Mouse (Mus musculus): ENCODE data around the gene Vwa7. TPM values are rescaled to one million over a fixed set of nuclear protein-coding genes. Genes with fewer than 3 reads are reported as not detected.
"Not testable (repeated sequence)": the region's sequence is repeated elsewhere in the genome, so short reads cannot be mapped to it uniquely, and the experiment has no call there.

The Vwa7 gene
- total RNA-seq, 4 experiments from 2014 or later = 0.75 to 1.8 (median 1.2) TPM

GRCm38 (mm10) chr17:35000717-35001451 lies 15.5 kb upstream of the Vwa7 start, which contains the start of gene Vars:
Vars (plus strand) TSS chr17:35000987.
- peak; percentile 83 for DNase-seq

GRCm38 (mm10) chr17:35001452-35002152 lies 14.8 kb upstream of the Vwa7 start:
- no peak for DNase-seq

GRCm38 (mm10) chr17:35002153-35002865 lies 14.1 kb upstream of the Vwa7 start:
- DNase-seq = no peak

GRCm38 (mm10) chr17:35003022-35003838 lies 13.1 kb upstream of the Vwa7 start:
- no peak for DNase-seq

GRCm38 (mm10) chr17:35004075-35004717 lies 12.2 kb upstream of the Vwa7 start:
- no peak for DNase-seq

GRCm38 (mm10) chr17:35005158-35005557 lies 11.2 kb upstream of the Vwa7 start:
- no peak for DNase-seq

- DNase-seq = not testable (repeated sequence)
Observed at GRCm38 (mm10) chr17:35005902-35006301, 10.5 kb upstream of the Vwa7 start.

- no peak for DNase-seq
Observed at GRCm38 (mm10) chr17:35007387-35007991, 8.9 kb upstream of the Vwa7 start.

GRCm38 (mm10) chr17:35009586-35009985 lies 6.8 kb upstream of the Vwa7 start:
- no peak for DNase-seq

- DNase-seq = no peak
Observed at GRCm38 (mm10) chr17:35011440-35011839, 4.9 kb upstream of the Vwa7 start.

- no peak for DNase-seq
Observed at GRCm38 (mm10) chr17:35012430-35012829, 3.9 kb upstream of the Vwa7 start.

- DNase-seq = no peak
Observed at GRCm38 (mm10) chr17:35013221-35013620, 3.2 kb upstream of the Vwa7 start.

GRCm38 (mm10) chr17:35015296-35015695 lies 1.1 kb upstream of the Vwa7 start:
- no peak for DNase-seq

GRCm38 (mm10) chr17:35016791-35017705 lies 669 bp downstream of the Vwa7 start:
- no peak for DNase-seq

GRCm38 (mm10) chr17:35017706-35018030 lies 1.3 kb downstream of the Vwa7 start:
- DNase-seq = no peak

GRCm38 (mm10) chr17:35018171-35018570 lies 1.8 kb downstream of the Vwa7 start:
- no peak for DNase-seq

GRCm38 (mm10) chr17:35019894-35020293 lies 3.5 kb downstream of the Vwa7 start:
- no peak for DNase-seq

GRCm38 (mm10) chr17:35020551-35020950 lies 4.2 kb downstream of the Vwa7 start:
- no peak for DNase-seq

GRCm38 (mm10) chr17:35021163-35021808 lies 4.9 kb downstream of the Vwa7 start:
- DNase-seq = peak; percentile 76
